Comparison of ENCODE assay signal across 10 mouse cellular contexts in genomic region chr1:39645905-39646759, GRCm38 (mm10). TPM values are rescaled to one million over a fixed set of nuclear protein-coding genes. Genes with fewer than 3 reads are reported as not detected.
DNase-seq lines count a peak whose midpoint lies in the region; ATAC-seq lines count a peak whose summit lies in the region.
"Had no signal": no experiment of that assay in that cellular context is flagged by ENCODE, and none has a peak within 500 bp of the region (broad histone marks: within the 10 kb centered on the region; RNA-seq: fewer than 3 reads in every experiment).

No protein-coding gene starts in this region.

- peak overlapping the region; percentile 2; the same call in 1 of the 2 replicates for H3K27ac ChIP-seq in midbrain, embryonic 13.5 days
- no peak overlapping the region for H3K27ac ChIP-seq in midbrain, embryonic 11.5 days (ENCODE audit: low read depth, low read length)
- peak overlapping the region; percentile 46 for H3K27ac ChIP-seq in forebrain, embryonic 16.5 days (ENCODE audit: low read length)
- peak overlapping the region; percentile 52; the same call in 1 of the 2 replicates for H3K27ac ChIP-seq in neural tube, embryonic 15.5 days (replicated peaks)
- H3K27ac ChIP-seq: limb, embryonic 15.5 days; stomach, embryonic 15.5 days had no signal

- no peak overlapping the region for H3K4me2 ChIP-seq in midbrain, embryonic 13.5 days (replicated peaks)
- H3K4me2 ChIP-seq in midbrain, embryonic 11.5 days = no peak overlapping the region
- 0 out of 2 replicates have a peak overlapping the region, but pooled peaks have one; percentile 11 for H3K4me2 ChIP-seq in forebrain, embryonic 16.5 days (ENCODE audit: low read length)
- 0 out of 2 replicates have a peak overlapping the region, but pooled peaks have one; percentile 6 for H3K4me2 ChIP-seq in neural tube, embryonic 15.5 days
- H3K4me2 ChIP-seq: heart, embryonic 12.5 days; limb, embryonic 15.5 days; stomach, embryonic 15.5 days had no signal

- no peaks in the 10 kb centered on the region for H3K36me3 ChIP-seq in midbrain, embryonic 13.5 days
- H3K36me3 ChIP-seq in midbrain, embryonic 11.5 days (ENCODE audit: control insufficient read depth, insufficient read depth, low read length) = no peaks in the 10 kb centered on the region
- no peaks in the 10 kb centered on the region for H3K36me3 ChIP-seq in forebrain, embryonic 16.5 days (ENCODE audit: control insufficient read depth, insufficient read depth)
- H3K36me3 ChIP-seq in neural tube, embryonic 15.5 days = no peaks in the 10 kb centered on the region
- H3K36me3 ChIP-seq: heart, embryonic 12.5 days; limb, embryonic 15.5 days; stomach, embryonic 15.5 days had no signal

- H3K9ac ChIP-seq in midbrain, embryonic 13.5 days (replicated peaks) = no peak overlapping the region
- no peak overlapping the region for H3K9ac ChIP-seq in midbrain, embryonic 11.5 days (ENCODE audit: low read length)
- H3K9ac ChIP-seq in forebrain, embryonic 16.5 days (replicated peaks; ENCODE audit: low read depth, low read length) = 0 out of 2 replicates have a peak overlapping the region, but pooled peaks have one; percentile 2
- H3K9ac ChIP-seq in neural tube, embryonic 15.5 days (replicated peaks) = no peak overlapping the region
- H3K9ac ChIP-seq: heart, embryonic 12.5 days; limb, embryonic 15.5 days; stomach, embryonic 15.5 days had no signal

- ATAC-seq in midbrain, embryonic 13.5 days = peak; percentile 38
- ATAC-seq in midbrain, embryonic 11.5 days (ENCODE audit: low FRiP score) = no peak
- peak; percentile 52 for ATAC-seq in forebrain, embryonic 16.5 days
- ATAC-seq in neural tube, embryonic 15.5 days (ENCODE audit: low FRiP score) = no peak

- DNase-seq in midbrain, embryonic 11.5 days (ENCODE audit: low spot score, missing footprints) = no peak
- peak; percentile 44 for DNase-seq in kidney, postnatal 14 days
- DNase-seq in adrenal gland, adult 2 months = no peak
- no peak for DNase-seq in B cell, adult 2 months

- H3K4me3 ChIP-seq in midbrain, embryonic 13.5 days (replicated peaks) = no peak overlapping the region
- no peak overlapping the region for H3K4me3 ChIP-seq in midbrain, embryonic 11.5 days (ENCODE audit: low read depth, low read length)
- H3K4me3 ChIP-seq in forebrain, embryonic 16.5 days (replicated peaks; ENCODE audit: low read length) = no peak overlapping the region
- no peak overlapping the region for H3K4me3 ChIP-seq in neural tube, embryonic 15.5 days (replicated peaks)
- H3K4me3 ChIP-seq: heart, embryonic 12.5 days; limb, embryonic 15.5 days; stomach, embryonic 15.5 days had no signal

- H3K4me1 ChIP-seq in midbrain, embryonic 13.5 days (replicated peaks) = peaks cover 24% of the 10 kb centered on the region
- H3K4me1 ChIP-seq in midbrain, embryonic 11.5 days (ENCODE audit: control insufficient read depth, insufficient read depth, low read length) = peaks cover 2% of the 10 kb centered on the region; the same call in 1 of the 2 replicates
- peaks cover 20% of the 10 kb centered on the region for H3K4me1 ChIP-seq in forebrain, embryonic 16.5 days (replicated peaks; ENCODE audit: control insufficient read depth, insufficient read depth, low read length)
- peaks cover 29% of the 10 kb centered on the region for H3K4me1 ChIP-seq in neural tube, embryonic 15.5 days

- WGBS in midbrain, embryonic 13.5 days = 44% methylated on average over 8 of the region's 8 CpGs
- WGBS in midbrain, embryonic 11.5 days = 45% methylated on average over 8 of the region's 8 CpGs
- 33% methylated on average over 8 of the region's 8 CpGs for WGBS in forebrain, embryonic 16.5 days
- 32% methylated on average over 8 of the region's 8 CpGs for WGBS in neural tube, embryonic 15.5 days

- peaks cover 15% of the 10 kb centered on the region; the same call in 1 of the 2 replicates for H3K27me3 ChIP-seq in midbrain, embryonic 13.5 days
- H3K27me3 ChIP-seq in midbrain, embryonic 11.5 days (ENCODE audit: control insufficient read depth, insufficient read depth, low read length) = peaks cover 12% of the 10 kb centered on the region; the same call in 1 of the 2 replicates
- peaks cover 13% of the 10 kb centered on the region for H3K27me3 ChIP-seq in forebrain, embryonic 16.5 days (replicated peaks; ENCODE audit: control insufficient read depth, insufficient read depth, low read length)
- H3K27me3 ChIP-seq in neural tube, embryonic 15.5 days (replicated peaks) = no peaks in the 10 kb centered on the region; the same call in 1 of the 2 replicates

- H3K9me3 ChIP-seq in midbrain, embryonic 13.5 days = no peaks in the 10 kb centered on the region
- no peaks in the 10 kb centered on the region for H3K9me3 ChIP-seq in midbrain, embryonic 11.5 days (ENCODE audit: control insufficient read depth, low read length)
- H3K9me3 ChIP-seq in forebrain, embryonic 16.5 days (ENCODE audit: control insufficient read depth, low read length) = no peaks in the 10 kb centered on the region
- no peaks in the 10 kb centered on the region for H3K9me3 ChIP-seq in neural tube, embryonic 15.5 days (replicated peaks)
- H3K9me3 ChIP-seq: limb, embryonic 15.5 days; stomach, embryonic 15.5 days had no signal

RNA-seq across cellular contexts. Expression of gene Creg2, which starts 5.1 kb away (rescaled TPM):
- polyA plus RNA-seq in midbrain, embryonic 13.5 days (2015; fragmentation: Nextera tagmentation; extraction: Ambion mirVana) = 3.7 and 3.8 TPM in 2 replicates
- polyA plus RNA-seq in midbrain, embryonic 11.5 days (2014; fragmentation: Nextera tagmentation; extraction: Ambion mirVana) = 0.41 and 0.82 TPM in 2 replicates
- 1.1 and 2.3 TPM in 2 replicates for polyA plus RNA-seq in forebrain, embryonic 16.5 days (2015; fragmentation: Nextera tagmentation; extraction: Ambion mirVana)
- polyA plus RNA-seq in neural tube, embryonic 15.5 days (2015; fragmentation: Nextera tagmentation; extraction: Ambion mirVana) = 11.0 and 12.6 TPM in 2 replicates
- under 1 TPM; 0.26 to 0.48 TPM for total RNA-seq in adrenal gland, adult 2 months (2021)
- 0.03 and 0.19 TPM in 2 replicates for polyA plus RNA-seq in adrenal gland, adult 2 months (2012; rRNA removed)

Comparison
In these comparisons a context has a peak if more than half of its experiments do, and no peak if none do; other contexts are left out.
1. ATAC-seq: peak in midbrain, embryonic 13.5 days (single experiment) and forebrain, embryonic 16.5 days (single experiment); none in midbrain, embryonic 11.5 days (single experiment) and neural tube, embryonic 15.5 days (single experiment).
2. H3K4me2 ChIP-seq: peak in forebrain, embryonic 16.5 days (single experiment) and neural tube, embryonic 15.5 days (single experiment); none in midbrain, embryonic 13.5 days (single experiment) and midbrain, embryonic 11.5 days (single experiment).